Mouse (Mus musculus) brain, adult 2 months (tissue): ENCODE results near the gene Afg3l1.
"Not testable (repeated sequence)": the region's sequence is repeated elsewhere in the genome, so short reads cannot be mapped to it uniquely, and the experiment has no call there.

Experiments used
- DNase-seq: peaks from one replicate; pipeline ENCODE4 v3.0.0; 2011; ENCODE audit warnings: low read depth, low spot score

The Afg3l1 gene

GRCm38 (mm10) chr8:123514781-123515539 lies 37.3 kb downstream of the Afg3l1 start, which contains the start of gene Dbndd1:
Gene Dbndd1 (minus strand): TSS chr8:123515463.
- peak; percentile 71 for DNase-seq

GRCm38 (mm10) chr8:123515540-123515897 lies 37.8 kb downstream of the Afg3l1 start:
- DNase-seq, result no peak

GRCm38 (mm10) chr8:123516596-123516995 lies 38.9 kb downstream of the Afg3l1 start:
- no peak for DNase-seq

GRCm38 (mm10) chr8:123518172-123518571 lies 40.5 kb downstream of the Afg3l1 start:
- DNase-seq, result no peak

GRCm38 (mm10) chr8:123518667-123519066 lies 41.0 kb downstream of the Afg3l1 start, which contains the start of gene Gas8:
Gene Gas8 (plus strand): TSS chr8:123518834.
- peak; percentile 98 for DNase-seq

GRCm38 (mm10) chr8:123520048-123520447 lies 42.3 kb downstream of the Afg3l1 start:
- not testable (repeated sequence) for DNase-seq

GRCm38 (mm10) chr8:123527720-123528489 lies 50.2 kb downstream of the Afg3l1 start:
- peak; percentile 84 for DNase-seq

GRCm38 (mm10) chr8:123536242-123536989 lies 58.7 kb downstream of the Afg3l1 start:
- no peak for DNase-seq

GRCm38 (mm10) chr8:123536990-123537380 lies 59.3 kb downstream of the Afg3l1 start:
- DNase-seq, result no peak

GRCm38 (mm10) chr8:123537641-123538040 lies 59.9 kb downstream of the Afg3l1 start:
- not testable (repeated sequence) for DNase-seq
